Mouse (Mus musculus) MEL (cell line): Measurements from ENCODE around the gene Rmdn2. TPM values are rescaled to one million over a fixed set of nuclear protein-coding genes. Genes with fewer than 3 reads are reported as not detected.

Source experiments
- DNase-seq: peaks from one replicate; pipeline ENCODE4 v3.0.0; 2011; ENCODE audit warnings: low read depth, low spot score
- H3K27ac ChIP-seq: 2 replicates; pipeline ENCODE4 v1.5.1; 2012; ENCODE audit warnings: low read depth, mild to moderate bottlenecking, control low read depth, low read length, moderate library complexity; ENCODE audit not compliant: control insufficient read depth
- H3K27me3 ChIP-seq, 2 experiments: fragments of 150-350 bp in 1 of 2; sonication (generic) in 1 of 2; 2 replicates each; pipeline ENCODE4 v1.6.1; 2012; ENCODE audit warnings: low read length in 2 of 2, mild to moderate bottlenecking in 2 of 2, improper control_type of control experiment in 1 of 2, moderate library complexity in 1 of 2; ENCODE audit not compliant: insufficient read depth in 2 of 2, control insufficient read depth in 1 of 2
- H3K36me3 ChIP-seq, 2 experiments: 2 replicates each; pipeline ENCODE4 v1.6.1; 2012 to 2014; ENCODE audit warnings: low read length in 2 of 2, improper control_type of control experiment in 1 of 2, inconsistent platforms in 1 of 2, mild to moderate bottlenecking in 1 of 2; ENCODE audit not compliant: insufficient read depth in 2 of 2, control insufficient read depth in 1 of 2
- H3K4me1 ChIP-seq, 2 experiments: fragments of 150-350 bp in 1 of 2; sonication (generic) in 1 of 2; 2 replicates each; pipeline ENCODE4 v1.6.1; 2012; ENCODE audit warnings: low read length in 2 of 2, improper control_type of control experiment in 1 of 2, mild to moderate bottlenecking in 1 of 2; ENCODE audit not compliant: insufficient read depth in 2 of 2, control insufficient read depth in 1 of 2
- H3K4me3 ChIP-seq, 2 experiments: fragments of 150-350 bp in 1 of 2; sonication (generic) in 1 of 2; 2 replicates each; pipeline ENCODE4 v1.5.1; 2012; ENCODE audit warnings: low read depth in 2 of 2, low read length in 2 of 2, mild to moderate bottlenecking in 2 of 2, moderate library complexity in 2 of 2, control low read depth in 1 of 2, improper control_type of control experiment in 1 of 2; ENCODE audit not compliant: control insufficient read depth in 1 of 2, insufficient read depth in 1 of 2
- H3K79me2 ChIP-seq: 2 replicates; pipeline ENCODE4 v1.6.1; 2012; ENCODE audit warnings: mild to moderate bottlenecking, low read length, moderate library complexity; ENCODE audit not compliant: control insufficient read depth, poor library complexity, insufficient read depth
- H3K9ac ChIP-seq: 2 replicates; pipeline ENCODE4 v1.6.1; 2012; ENCODE audit warnings: low read depth, mild to moderate bottlenecking, control low read depth, low read length, moderate library complexity; ENCODE audit not compliant: control insufficient read depth, poor library complexity, severe bottlenecking
- H3K9me3 ChIP-seq: fragments of 150-350 bp; sonication (generic); replicated peaks from 2 replicates; pipeline ENCODE4 v1.6.1; 2012; ENCODE audit warnings: mild to moderate bottlenecking, low read length, improper control_type of control experiment, moderate library complexity; ENCODE audit not compliant: insufficient read depth
- CHD2 ChIP-seq: IDR thresholded peaks from 2 replicates; pipeline ENCODE4 v1.6.1; 2011; ENCODE audit warnings: low read length, improper control_type of control experiment
- CTCF ChIP-seq, 3 experiments: IDR thresholded peaks in 2 of 3; conservative IDR thresholded peaks in 1 of 3; 2 replicates each; pipeline ENCODE4 v1.5.1; 2011 to 2012; ENCODE audit warnings: low read length in 3 of 3, low read depth in 2 of 3, mild to moderate bottlenecking in 2 of 3, improper control_type of control experiment in 1 of 3, inconsistent platforms in 1 of 3, mixed read lengths in 1 of 3, moderate library complexity in 1 of 3; ENCODE audit not compliant: control insufficient read depth in 1 of 3, insufficient read depth in 1 of 3, poor library complexity in 1 of 3, severe bottlenecking in 1 of 3
- E2F4 ChIP-seq: IDR thresholded peaks from 2 replicates; pipeline ENCODE4 v1.6.1; 2011; ENCODE audit warnings: low read depth, low read length, improper control_type of control experiment, borderline replicate concordance
- EP300 ChIP-seq, 2 experiments: IDR thresholded peaks; 2 replicates each; pipeline ENCODE4 v1.6.1; 2011; ENCODE audit warnings: improper control_type of control experiment in 2 of 2, low read length in 2 of 2, low read depth in 1 of 2, mild to moderate bottlenecking in 1 of 2
- ETS1 ChIP-seq: IDR thresholded peaks from 2 replicates; pipeline ENCODE4 v1.6.1; 2012; ENCODE audit warnings: low read depth, mild to moderate bottlenecking, inconsistent platforms, low read length, improper control_type of control experiment, moderate library complexity
- GATA1 ChIP-seq: IDR thresholded peaks from 2 replicates; pipeline ENCODE4 v1.6.1; 2011; ENCODE audit warnings: low read depth, low read length, improper control_type of control experiment
- HCFC1 ChIP-seq: IDR thresholded peaks from 2 replicates; pipeline ENCODE4 v1.6.1; 2012; ENCODE audit warnings: low read depth, mild to moderate bottlenecking, inconsistent platforms, low read length, improper control_type of control experiment, moderate library complexity
- JUND ChIP-seq: IDR thresholded peaks from 2 replicates; pipeline ENCODE4 v1.6.1; 2011; ENCODE audit warnings: low read depth, mild to moderate bottlenecking, improper control_type of control experiment, low read length
- MAX ChIP-seq: IDR thresholded peaks from 2 replicates; pipeline ENCODE4 v1.6.1; 2011; ENCODE audit warnings: low read length, improper control_type of control experiment
- MAZ ChIP-seq: IDR thresholded peaks from 2 replicates; pipeline ENCODE4 v1.6.1; 2012; ENCODE audit warnings: low read depth, mild to moderate bottlenecking, inconsistent platforms, low read length, improper control_type of control experiment
- MYB ChIP-seq: IDR thresholded peaks from 2 replicates; pipeline ENCODE4 v1.6.1; 2011; ENCODE audit warnings: mild to moderate bottlenecking, low read depth, low read length, improper control_type of control experiment
- POLR2A ChIP-seq, 2 experiments: IDR thresholded peaks; 2 replicates each; pipeline ENCODE4 v1.6.1; 2011 to 2012; ENCODE audit warnings: low read length in 2 of 2, mild to moderate bottlenecking in 2 of 2, control low read depth in 1 of 2, improper control_type of control experiment in 1 of 2, low read depth in 1 of 2, moderate library complexity in 1 of 2; ENCODE audit not compliant: control insufficient read depth in 1 of 2, insufficient read depth in 1 of 2, poor library complexity in 1 of 2
- POLR2AphosphoS5 ChIP-seq: IDR thresholded peaks from 2 replicates; pipeline ENCODE4 v1.6.1; 2012; ENCODE audit warnings: low read depth, borderline replicate concordance, mild to moderate bottlenecking, inconsistent platforms, low read length, moderate library complexity, mixed read lengths
- RAD21 ChIP-seq: IDR thresholded peaks from 2 replicates; pipeline ENCODE4 v1.6.1; 2011; ENCODE audit warnings: mild to moderate bottlenecking, low read depth, low read length, improper control_type of control experiment
- RCOR1 ChIP-seq: IDR thresholded peaks from 2 replicates; pipeline ENCODE4 v1.6.1; 2012; ENCODE audit warnings: low read depth, mild to moderate bottlenecking, inconsistent platforms, low read length, improper control_type of control experiment
- SMC3 ChIP-seq: IDR thresholded peaks from 2 replicates; pipeline ENCODE4 v1.6.1; 2011; ENCODE audit warnings: low read depth, low read length, improper control_type of control experiment
- TAL1 ChIP-seq: IDR thresholded peaks from 2 replicates; pipeline ENCODE4 v1.6.1; 2012; ENCODE audit warnings: mild to moderate bottlenecking, inconsistent platforms, low read length, moderate library complexity, mixed read lengths
- TCF12 ChIP-seq: IDR thresholded peaks from 2 replicates; pipeline ENCODE4 v1.6.1; 2014; ENCODE audit warnings: low read depth, mild to moderate bottlenecking, inconsistent platforms, low read length, improper control_type of control experiment, moderate library complexity
- USF1 ChIP-seq: IDR thresholded peaks from 2 replicates; pipeline ENCODE4 v1.6.1; 2014; ENCODE audit warnings: low read depth, mild to moderate bottlenecking, inconsistent platforms, low read length, improper control_type of control experiment, moderate library complexity
- ZKSCAN1 ChIP-seq: IDR thresholded peaks from 2 replicates; pipeline ENCODE4 v1.6.1; 2012; ENCODE audit warnings: low read depth, mild to moderate bottlenecking, inconsistent platforms, low read length, improper control_type of control experiment, moderate library complexity
- polyA plus RNA-seq, 2 experiments: library from polyadenylated mRNA; stranded (reverse) in 1 of 2; unstranded in 1 of 2; fragments of >175 nt in 1 of 2; fragments of >200 nt in 1 of 2; gene quantifications; 2 replicates each; pipeline versions ENCODE4 v1.2.1 to v1.2.4; 2012; ENCODE audit warnings: low replicate concordance in 2 of 2, low read depth in 1 of 2; ENCODE audit not compliant: insufficient read length in 2 of 2, insufficient read depth in 1 of 2, missing spikeins in 1 of 2
- total RNA-seq: library from RNA; depleted of rRNA; stranded (reverse); fragments of 300-350 nt; gene quantifications from 2 replicates; pipeline ENCODE4 v1.2.3, GENCODE M21; 2012

Rmdn2 gene
- total and polyA plus RNA-seq, 3 experiments, result not detected

- TF ChIP-seq USF1 (peak; percentile 33; the same call in 1 of the 2 replicates), ZKSCAN1 (no peak), ETS1 (no peak)
- TF ChIP-seq, all 39 proteins: peak for 1
- Histone ChIP-seq H3K27me3 (peaks cover 6 to 15% of the 10 kb centered on the region in 2 experiments), H3K4me1 (no peaks in the 10 kb centered on the region), H3K27ac (no peak overlapping the region), H3K9ac (no peak overlapping the region), H3K79me2 (no peaks in the 10 kb centered on the region), H3K36me3 (no peaks in the 10 kb centered on the region), H3K9me3 (no peaks in the 10 kb centered on the region), H3K4me3 (no peak overlapping the region)
- no peak for DNase-seq
These were observed 9.3 kb upstream of the Rmdn2 start for GRCm38 (mm10) chr17:79602381-79602780.

DNA sequence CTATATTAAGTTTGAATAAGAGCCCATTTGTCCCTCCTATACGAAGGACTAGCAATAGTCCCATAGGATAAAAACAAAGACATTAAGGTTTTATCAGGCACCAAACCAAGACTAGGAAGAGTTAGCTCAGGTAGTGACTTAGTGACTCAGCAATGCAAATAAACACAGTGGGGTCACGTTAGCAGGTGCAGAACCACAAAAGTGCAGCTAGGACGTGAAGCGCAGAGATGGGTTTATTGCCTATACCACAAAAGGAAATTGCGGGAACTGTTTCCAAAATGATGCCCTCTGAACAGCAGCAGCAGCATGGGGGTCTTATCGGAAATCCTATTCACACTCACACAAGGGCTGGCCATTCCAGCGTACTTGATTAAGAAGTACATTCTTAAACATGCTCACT is 8.2 kb upstream of the Rmdn2 start:
- no peaks in the 10 kb centered on the region for H3K79me2 ChIP-seq
- H3K4me1 ChIP-seq, result no peaks in the 10 kb centered on the region
- H3K36me3 ChIP-seq, result no peaks in the 10 kb centered on the region
- no peak overlapping the region for H3K27ac ChIP-seq
- no peak overlapping the region for H3K4me3 ChIP-seq
- H3K9ac ChIP-seq, result no peak overlapping the region
- no peak for DNase-seq
- H3K27me3 ChIP-seq, result peaks cover 8 to 13% of the 10 kb centered on the region in 2 experiments
- H3K9me3 ChIP-seq, result no peaks in the 10 kb centered on the region
- no peak for TF ChIP-seq E2F4
- no peak for TF ChIP-seq MAX
- TF ChIP-seq GATA1, result no peak
- no peak for TF ChIP-seq POLR2A (IDR thresholded peaks at IDR 0.05; ENCODE audit: control insufficient read depth in 1 of 2, insufficient read depth in 1 of 2, low read depth in 1 of 2, low read length in 2 of 2, poor library complexity in 1 of 2)
- no peak for TF ChIP-seq CHD2
- TF ChIP-seq TAL1, result no peak
- no peak for TF ChIP-seq SMC3
- TF ChIP-seq, all 39 proteins: peak for 0

GRCm38 (mm10) chr17:79605794-79606193 is 5.9 kb upstream of the Rmdn2 start:
- Histone ChIP-seq H3K36me3 (no peaks in the 10 kb centered on the region), H3K4me1 (no peaks in the 10 kb centered on the region), H3K4me3 (no peak overlapping the region), H3K9ac (no peak overlapping the region), H3K27ac (no peak overlapping the region), H3K79me2 (no peaks in the 10 kb centered on the region), H3K9me3 (no peaks in the 10 kb centered on the region), H3K27me3 (peaks cover 12 to 19% of the 10 kb centered on the region in 2 experiments)
- no peak for DNase-seq
- TF ChIP-seq RCOR1 (no peak), SMC3 (no peak)

DNA sequence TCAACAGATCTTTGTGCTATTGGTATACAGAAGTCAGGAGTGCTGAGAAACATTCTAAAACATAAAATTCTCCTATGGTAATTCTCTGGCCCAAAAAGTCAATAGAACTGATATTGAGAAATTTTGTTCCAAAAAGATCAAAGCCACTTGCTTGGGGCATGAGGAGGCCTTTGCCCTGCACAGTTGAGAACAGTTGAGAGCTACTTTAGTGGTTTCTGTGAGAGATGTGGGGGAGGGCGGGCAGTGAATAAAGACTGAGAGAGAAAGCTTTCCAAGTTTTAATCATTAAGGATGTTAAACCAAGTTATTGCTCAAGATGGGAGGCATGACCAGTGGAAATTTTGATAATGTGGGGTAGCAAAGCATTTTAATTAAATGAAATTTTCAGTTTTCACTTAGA is 2.0 kb upstream of the Rmdn2 start:
- DNase-seq, result no peak
- H3K9ac ChIP-seq, result no peak overlapping the region
- no peaks in the 10 kb centered on the region for H3K4me1 ChIP-seq
- H3K9me3 ChIP-seq, result no peaks in the 10 kb centered on the region
- TF ChIP-seq E2F4 (no peak), EP300 (IDR thresholded peaks at IDR 0.05; ENCODE audit: low read depth in 1 of 2, low read length in 2 of 2) (no peak), JUND (no peak), POLR2AphosphoS5 (no peak), RAD21 (no peak), TCF12 (no peak), TAL1 (no peak), CTCF (IDR thresholded peaks at IDR 0.05 in 2 of 3, conservative IDR thresholded peaks at IDR 0.05 in 1 of 3; ENCODE audit: control insufficient read depth in 1 of 3, insufficient read depth in 1 of 3, low read depth in 2 of 3, low read length in 3 of 3, poor library complexity in 1 of 3, severe bottlenecking in 1 of 3) (no peak), MYB (no peak), HCFC1 (no peak), MAZ (no peak)
- no peak overlapping the region for H3K27ac ChIP-seq
- peaks cover 7 to 11% of the 10 kb centered on the region in 2 experiments for H3K27me3 ChIP-seq
- no peaks in the 10 kb centered on the region for H3K36me3 ChIP-seq
- H3K4me3 ChIP-seq, result no peak overlapping the region
- H3K79me2 ChIP-seq, result no peaks in the 10 kb centered on the region
